Mouse (Mus musculus) hindbrain, embryonic 11.5 days (tissue): Measurements from ENCODE around the gene Swi5. TPM values are rescaled to one million over a fixed set of nuclear protein-coding genes. Genes with fewer than 3 reads are reported as not detected.

Experiments used
- ATAC-seq: fragments of 200-750 bp; cut with Nextera tagmentation; 2 replicates; pipeline ENCODE4 v1.8.0; 2017; ENCODE audit warnings: mild to moderate bottlenecking, moderate TSS enrichment, moderate library complexity; ENCODE audit not compliant: low FRiP score
- DNase-seq: peaks from one replicate; pipeline ENCODE4 v3.0.0-alpha.2; 2015; ENCODE audit warnings: low spot score
- H3K27ac ChIP-seq: fragments of 300-500 bp; sonication (generic); 2 replicates; pipeline ENCODE4 v1.5.1; 2014; ENCODE audit warnings: mild to moderate bottlenecking, low read depth, low read length
- H3K27me3 ChIP-seq: fragments of 300-500 bp; sonication (generic); 2 replicates; pipeline ENCODE4 v1.6.1; 2014; ENCODE audit warnings: mild to moderate bottlenecking, low read length, moderate library complexity, mixed read lengths; ENCODE audit not compliant: control insufficient read depth, insufficient read depth
- H3K36me3 ChIP-seq: fragments of 300-500 bp; sonication (generic); 2 replicates; pipeline ENCODE4 v1.6.1; 2014; ENCODE audit warnings: mild to moderate bottlenecking, low read length, moderate library complexity, mixed read lengths; ENCODE audit not compliant: control insufficient read depth, insufficient read depth
- H3K4me1 ChIP-seq: fragments of 300-500 bp; sonication (generic); replicated peaks from 2 replicates; pipeline ENCODE4 v1.6.1; 2014; ENCODE audit warnings: low read length, mixed read lengths; ENCODE audit not compliant: control insufficient read depth, insufficient read depth
- H3K4me2 ChIP-seq: fragments of 300-500 bp; sonication (generic); replicated peaks from 2 replicates; pipeline ENCODE4 v1.6.1; 2014; ENCODE audit warnings: mild to moderate bottlenecking, low read depth, low read length
- H3K4me3 ChIP-seq: fragments of 300-500 bp; sonication (generic); 2 replicates; pipeline ENCODE4 v1.5.1; 2014; ENCODE audit warnings: low read depth, low read length
- H3K9ac ChIP-seq: fragments of 300-500 bp; sonication (generic); 2 replicates; pipeline ENCODE4 v1.6.1; 2014; ENCODE audit warnings: low read depth, low read length
- H3K9me3 ChIP-seq: fragments of 300-500 bp; sonication (generic); 2 replicates; pipeline ENCODE4 v1.6.1; 2016; ENCODE audit warnings: low read length; ENCODE audit not compliant: control insufficient read depth
- WGBS: fragments of 180-500 bp; shearing (Covaris S2); extraction: QIAGEN DNeasy Blood & Tissue Kit; methylation state at CpG from one replicate; pipeline ENCODE4 v1.1.7; 2014; 5-methylcytosine and 5-hydroxymethylcytosine counted together
- polyA plus RNA-seq: library from polyadenylated mRNA; unstranded; fragments of >200 nt; fragmentation: Nextera tagmentation; extraction: Ambion mirVana; gene quantifications from 2 replicates; pipeline ENCODE4 v1.2.1, GENCODE M21; 2014

Gene Swi5
- polyA plus RNA-seq, 1 experiment from 2014 or later: 185 TPM

DNA sequence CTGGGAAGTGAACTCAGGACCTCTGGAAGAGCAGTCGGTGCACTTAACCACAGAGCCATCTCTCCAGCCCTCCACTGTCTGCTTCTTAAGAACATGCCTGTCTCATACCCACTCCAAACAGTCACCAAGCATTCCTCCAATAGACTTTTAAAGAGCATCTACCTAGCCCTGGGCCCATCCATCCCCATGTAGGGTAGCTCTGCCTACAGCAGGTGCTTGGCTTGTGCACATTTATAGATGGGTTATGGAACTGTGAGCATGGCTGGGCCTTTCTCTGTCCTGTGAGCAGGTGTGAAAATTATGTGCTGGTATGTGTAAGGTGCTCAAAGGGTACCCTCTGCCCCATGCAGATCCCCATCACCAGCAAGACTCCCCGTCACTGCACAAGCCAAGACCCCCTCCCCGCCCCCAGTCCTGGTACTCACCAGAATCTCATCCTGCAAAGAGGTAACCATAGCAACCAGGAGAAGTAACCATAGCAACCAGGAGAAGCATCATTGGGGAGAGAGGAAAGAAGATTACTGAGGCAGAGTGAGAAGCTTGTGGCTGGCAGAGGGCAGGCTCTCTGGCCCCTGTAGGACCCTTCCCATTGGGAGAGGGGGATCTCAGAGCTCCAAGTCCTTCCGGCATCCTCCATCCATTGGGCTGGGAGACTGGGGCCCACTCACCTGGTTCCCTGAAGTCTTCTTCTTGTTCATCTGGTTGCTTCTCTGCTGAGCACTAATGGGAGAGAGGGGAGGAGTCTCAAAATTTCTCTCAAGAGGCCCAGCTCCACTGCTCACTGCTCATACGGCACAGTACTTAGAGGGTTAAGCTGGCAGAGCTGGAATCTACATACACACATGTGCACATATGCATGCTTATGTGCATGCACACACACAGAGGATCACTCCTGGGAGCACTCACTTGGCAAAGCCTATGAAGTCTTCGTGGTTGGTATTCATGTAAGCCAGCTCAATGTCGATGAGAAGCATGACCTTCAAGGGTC lies 35.2 kb upstream of the Swi5 start:
- Histone ChIP-seq H3K27ac (peak overlapping the region; percentile 36), H3K4me1 (peaks cover 4% of the 10 kb centered on the region), H3K4me3 (no peak overlapping the region), H3K9me3 (no peaks in the 10 kb centered on the region), H3K4me2 (no peak overlapping the region), H3K9ac (no peak overlapping the region), H3K27me3 (no peaks in the 10 kb centered on the region), H3K36me3 (no peaks in the 10 kb centered on the region)
- 79% methylated on average over 7 of the region's 7 CpGs for WGBS
- peak; percentile 22; the same call in 1 of the 2 replicates for ATAC-seq
- no peak for DNase-seq

DNA sequence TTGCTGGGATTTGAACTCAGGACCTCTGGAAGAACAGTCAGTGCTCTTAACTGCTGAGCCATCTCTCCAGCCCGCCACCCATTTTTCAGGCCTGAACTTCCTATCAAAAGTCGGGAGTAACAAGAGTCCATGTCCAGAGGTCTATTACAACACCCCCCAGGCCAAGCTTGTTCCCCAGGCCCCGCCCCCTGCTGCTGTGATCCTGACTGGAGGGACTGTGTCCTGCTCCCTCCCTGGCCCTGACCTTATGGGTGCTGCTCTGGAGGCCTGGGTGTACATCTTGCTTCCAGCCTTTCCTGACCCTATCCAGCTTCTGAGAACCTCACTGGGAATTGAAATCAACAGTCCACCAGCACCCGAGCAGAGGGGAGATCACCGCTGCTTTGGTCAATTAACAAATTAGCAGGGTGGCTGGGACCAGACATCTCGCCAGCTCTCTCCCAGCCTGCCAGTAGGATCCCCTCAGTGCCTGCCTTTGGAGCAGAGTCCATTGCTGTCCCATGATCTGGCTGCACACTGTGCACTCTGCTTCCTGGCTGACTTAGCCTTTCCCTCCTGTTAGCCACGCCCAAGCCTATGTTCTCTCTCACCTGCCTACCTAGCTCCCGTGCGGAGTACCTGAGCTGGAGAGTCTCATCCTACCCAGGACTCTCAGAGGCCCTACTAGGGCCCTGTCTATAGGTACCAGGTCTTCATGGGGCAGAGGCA lies 33.9 kb upstream of the Swi5 start:
- H3K27ac ChIP-seq: no peak overlapping the region
- no peaks in the 10 kb centered on the region for H3K27me3 ChIP-seq
- no peak overlapping the region for H3K4me3 ChIP-seq
- no peaks in the 10 kb centered on the region for H3K9me3 ChIP-seq
- no peak overlapping the region for H3K4me2 ChIP-seq
- ATAC-seq (no peak), DNase-seq (no peak)
- H3K4me1 ChIP-seq: peaks cover 5% of the 10 kb centered on the region
- H3K9ac ChIP-seq: no peak overlapping the region
- WGBS: 75% methylated on average over 9 of the region's 9 CpGs
- no peaks in the 10 kb centered on the region for H3K36me3 ChIP-seq

DNA sequence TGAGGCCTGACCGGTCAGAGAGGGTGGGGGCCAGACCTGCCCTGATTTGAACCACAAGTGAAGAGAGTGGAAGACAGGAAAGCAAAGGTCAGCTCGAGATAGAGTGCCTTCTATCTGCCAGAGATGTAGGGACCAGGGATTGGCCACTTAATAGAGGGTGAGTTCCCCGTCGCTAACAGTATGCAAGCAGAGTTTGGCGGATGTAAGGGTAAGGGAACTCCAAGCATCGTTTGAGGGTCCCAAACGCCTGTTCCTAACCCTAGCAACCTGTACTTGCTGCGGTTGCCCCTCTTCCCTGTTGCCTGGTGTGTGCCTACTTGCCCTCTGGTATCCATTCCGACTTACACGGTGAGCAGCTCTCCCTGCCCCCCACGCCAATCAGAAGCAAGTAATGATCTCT lies 32.8 kb upstream of the Swi5 start:
- ATAC-seq (no peak), DNase-seq (no peak)
- WGBS: 71% methylated on average over 11 of the region's 11 CpGs
- no peak overlapping the region for H3K27ac ChIP-seq
- H3K9ac ChIP-seq: no peak overlapping the region
- H3K4me2 ChIP-seq: no peak overlapping the region
- no peaks in the 10 kb centered on the region for H3K36me3 ChIP-seq
- H3K27me3 ChIP-seq: no peaks in the 10 kb centered on the region
- H3K4me1 ChIP-seq: peaks cover 5% of the 10 kb centered on the region
- H3K9me3 ChIP-seq: no peaks in the 10 kb centered on the region
- H3K4me3 ChIP-seq: no peak overlapping the region

DNA sequence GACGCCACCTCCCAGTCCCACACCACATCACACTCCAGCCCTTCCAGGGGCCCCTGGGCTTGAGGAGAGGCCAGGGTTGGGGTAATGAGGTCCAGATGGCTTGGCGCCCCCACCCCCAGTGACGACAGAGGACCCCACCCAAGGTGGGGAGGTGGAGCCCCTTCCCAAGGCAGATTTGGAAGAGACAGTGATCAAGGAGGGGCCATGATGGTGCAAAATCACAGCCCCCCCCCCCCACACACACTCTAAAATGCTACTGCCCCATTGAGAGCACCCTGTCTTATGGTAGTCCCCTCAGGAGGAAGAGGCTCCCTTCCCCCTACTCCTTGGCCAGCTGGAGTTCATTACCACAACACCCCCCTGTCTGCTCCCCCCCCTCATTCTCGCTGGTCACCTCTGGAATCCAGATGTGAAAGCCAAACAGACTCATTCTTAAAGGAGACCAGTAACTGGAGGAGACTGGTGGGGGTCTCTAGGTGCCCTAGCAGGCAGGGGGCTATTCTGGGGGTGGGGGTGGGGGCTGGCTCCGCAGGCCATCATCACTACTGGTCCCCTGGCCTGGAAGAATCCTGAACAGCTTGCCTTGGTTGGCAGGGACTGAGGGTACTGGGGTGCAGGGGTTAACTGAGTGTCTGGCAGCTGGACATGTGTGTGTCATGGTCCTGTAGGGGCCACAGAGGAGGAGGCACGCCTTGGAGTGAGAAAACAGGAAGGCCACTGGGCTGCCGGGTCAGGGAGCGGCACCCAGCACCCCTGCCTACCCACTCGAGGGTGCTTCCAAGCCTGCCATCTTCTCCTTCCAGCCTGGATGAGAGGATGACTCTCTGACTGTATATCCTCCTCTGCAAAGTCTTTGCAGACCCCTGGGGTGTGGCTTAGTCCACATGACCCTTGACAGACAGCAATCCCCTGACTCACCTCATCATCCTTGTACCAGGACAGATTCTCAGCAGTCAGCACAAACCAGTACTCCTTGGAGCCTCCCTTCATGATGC lies 32.0 kb upstream of the Swi5 start:
- 37% methylated on average over 9 of the region's 9 CpGs for WGBS
- Histone ChIP-seq H3K4me1 (peaks cover 5% of the 10 kb centered on the region), H3K4me2 (no peak overlapping the region), H3K27ac (peak overlapping the region; percentile 30; the same call in 1 of the 2 replicates), H3K9ac (no peak overlapping the region), H3K36me3 (no peaks in the 10 kb centered on the region), H3K9me3 (no peaks in the 10 kb centered on the region), H3K4me3 (no peak overlapping the region), H3K27me3 (no peaks in the 10 kb centered on the region; the same call in 1 of the 2 replicates)
- DNase-seq: peak; percentile 52
- ATAC-seq: no peak

DNA sequence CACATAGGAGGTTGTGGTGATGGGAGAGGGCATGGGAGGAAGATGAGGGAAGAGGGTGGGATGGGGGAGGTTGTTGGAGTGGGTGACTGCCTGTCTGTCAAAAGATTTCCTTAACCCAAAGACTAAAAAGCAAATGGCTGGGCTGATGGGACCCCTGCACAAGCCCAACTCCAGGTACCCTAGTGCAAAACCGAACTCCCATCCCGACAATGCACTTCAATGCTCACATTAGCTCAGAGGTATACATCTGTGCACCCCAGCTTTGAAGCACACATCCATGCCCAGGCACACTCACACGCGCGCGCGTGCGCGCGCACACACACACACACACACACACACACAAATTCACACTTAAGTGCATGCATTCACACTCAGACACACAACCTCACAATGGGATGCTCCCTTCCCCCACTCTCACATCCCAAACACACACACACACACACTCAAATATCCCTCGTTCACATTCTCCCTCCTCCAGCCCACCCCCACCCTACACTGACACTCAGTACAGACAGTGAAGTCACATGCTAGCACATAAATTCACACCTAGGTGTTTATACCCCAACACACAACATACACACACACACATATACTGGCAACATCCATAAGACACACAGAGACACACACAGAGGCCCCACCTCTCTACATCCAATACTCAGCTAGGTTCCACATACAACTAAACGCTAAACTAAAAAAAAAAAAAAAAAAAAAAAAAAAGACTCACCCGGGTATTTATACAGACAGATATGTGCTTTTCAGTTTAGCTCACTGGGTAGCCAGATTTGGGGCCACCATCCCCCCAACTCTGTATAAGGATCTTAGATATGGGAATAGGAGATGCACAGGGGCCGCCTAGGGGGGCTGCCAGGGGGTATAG lies 31.1 kb upstream of the Swi5 start:
- no peaks in the 10 kb centered on the region; the same call in 1 of the 2 replicates for H3K27me3 ChIP-seq

DNA sequence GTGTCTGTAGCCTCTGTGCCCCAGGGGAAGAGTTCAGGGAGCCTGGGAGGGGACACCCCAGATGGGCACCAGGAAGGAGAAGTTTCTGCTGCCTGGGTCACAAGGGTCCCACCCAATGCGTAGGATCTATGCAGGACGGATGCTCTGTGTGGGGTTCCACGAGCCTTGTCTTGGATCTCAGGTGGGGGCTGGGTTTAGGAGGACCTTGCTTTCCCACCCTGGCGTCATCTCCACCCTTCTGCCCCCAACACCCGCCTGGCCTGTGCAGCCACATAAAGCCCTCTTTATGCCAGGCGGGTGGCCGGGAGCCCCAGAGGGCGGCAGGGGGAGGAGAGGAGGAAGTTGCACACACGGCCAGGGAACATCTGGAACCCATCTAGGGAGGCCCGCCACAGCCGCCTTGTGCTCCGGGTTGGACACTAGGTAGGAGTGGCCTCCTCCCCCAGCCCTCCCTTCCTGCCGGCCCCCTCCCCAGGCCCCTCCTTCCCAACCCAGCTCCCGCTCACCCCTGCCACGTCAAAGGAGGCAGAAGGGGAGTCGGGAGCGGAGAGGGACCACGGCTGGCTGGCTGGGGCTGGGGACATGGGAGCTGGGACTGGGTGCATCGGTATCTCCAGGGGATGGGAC lies 30.0 kb upstream of the Swi5 start:
- H3K9ac ChIP-seq: peak overlapping the region; percentile 50
- 11% methylated on average over 18 of the region's 19 CpGs for WGBS
- peak; percentile 71 for ATAC-seq
- H3K4me3 ChIP-seq: peak overlapping the region; percentile 27; the same call in 1 of the 2 replicates
- no peaks in the 10 kb centered on the region for H3K36me3 ChIP-seq
- H3K4me1 ChIP-seq: peaks cover 5% of the 10 kb centered on the region
- H3K4me2 ChIP-seq: peak overlapping the region; percentile 33
- peak; percentile 72 for DNase-seq
- H3K9me3 ChIP-seq: no peaks in the 10 kb centered on the region
- H3K27ac ChIP-seq: peak overlapping the region; percentile 70
- H3K27me3 ChIP-seq: no peaks in the 10 kb centered on the region; the same call in 1 of the 2 replicates

More for the DNA sequence above, 31.1 kb upstream of the Swi5 start:
- DNase-seq (no peak), ATAC-seq (no peak)
- Histone ChIP-seq H3K4me1 (peaks cover 5% of the 10 kb centered on the region), H3K36me3 (no peaks in the 10 kb centered on the region), H3K27ac (peak overlapping the region; percentile 49; the same call in 1 of the 2 replicates), H3K4me2 (peak overlapping the region; percentile 33), H3K4me3 (peak overlapping the region; percentile 27), H3K9me3 (no peaks in the 10 kb centered on the region), H3K9ac (peak overlapping the region; percentile 50; the same call in 1 of the 2 replicates)
- 68% methylated on average over 14 of the region's 14 CpGs for WGBS

DNA sequence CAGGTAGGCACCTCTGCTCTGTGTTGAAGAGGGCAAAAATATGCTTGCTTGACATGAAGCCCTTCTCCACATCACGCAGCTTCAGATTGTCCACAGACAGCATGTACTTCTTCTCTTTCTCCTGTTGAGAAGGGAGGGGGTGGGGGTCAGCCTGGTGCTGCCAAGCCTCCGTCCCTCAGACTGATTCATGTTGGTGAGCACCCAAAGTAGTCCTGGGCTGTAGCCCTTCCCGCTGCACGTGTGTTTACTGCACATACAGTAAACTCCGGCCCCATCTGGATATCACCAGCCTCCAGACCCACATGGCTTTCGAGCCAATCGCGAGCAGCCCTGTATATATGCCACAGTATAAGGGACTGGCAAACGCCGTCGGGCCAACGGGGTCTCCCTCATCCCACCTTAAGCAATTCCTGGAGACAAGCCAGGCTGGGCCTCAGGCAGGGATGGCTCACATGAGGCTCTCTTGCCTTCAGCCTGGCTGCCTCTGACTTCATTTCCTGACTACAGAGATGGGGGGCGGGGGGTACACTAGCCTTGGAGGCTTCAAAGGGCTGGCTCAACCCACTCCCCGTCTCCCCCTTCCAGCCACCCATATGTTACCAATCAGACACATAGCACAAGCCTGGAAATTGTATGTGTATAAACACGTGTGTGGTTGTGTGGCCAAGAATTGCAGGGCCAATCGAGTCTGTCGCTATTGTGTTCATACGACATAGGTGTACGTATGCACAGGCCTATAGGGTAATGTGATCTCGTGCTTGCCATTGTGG lies 29.2 kb upstream of the Swi5 start:
- Histone ChIP-seq H3K4me1 (peaks cover 5% of the 10 kb centered on the region), H3K9me3 (no peaks in the 10 kb centered on the region), H3K36me3 (no peaks in the 10 kb centered on the region), H3K4me2 (no peak overlapping the region), H3K27me3 (no peaks in the 10 kb centered on the region; the same call in 1 of the 2 replicates), H3K27ac (peak overlapping the region; percentile 70), H3K4me3 (no peak overlapping the region), H3K9ac (no peak overlapping the region)
- WGBS: 71% methylated on average over 20 of the region's 20 CpGs
- DNase-seq (peak; percentile 50), ATAC-seq (no peak)
